Mouse (Mus musculus) kidney, postnatal 0 days (tissue): Measurements from ENCODE around the gene Olfr368. TPM values are rescaled to one million over a fixed set of nuclear protein-coding genes. Genes with fewer than 3 reads are reported as not detected.
A peak's percentile ranks its signal among the peaks of the same experiment; 100 is the strongest.

Source experiments
- ATAC-seq: fragments of 200-750 bp; cut with Nextera tagmentation; replicated peaks from 2 replicates; pipeline ENCODE4 v1.8.0; 2017; ENCODE audit warnings: low read depth, moderate number of reproducible peaks, moderate TSS enrichment, moderate library complexity; ENCODE audit not compliant: low FRiP score
- DNase-seq: peaks from one replicate; pipeline ENCODE4 v3.0.0-alpha.2; 2016; ENCODE audit warnings: low spot score
- H3K27ac ChIP-seq: fragments of 300-500 bp; sonication (generic); 2 replicates; pipeline ENCODE4 v1.5.1; 2014; ENCODE audit warnings: mild to moderate bottlenecking
- H3K27me3 ChIP-seq: fragments of 300-500 bp; sonication (generic); 2 replicates; pipeline ENCODE4 v1.6.1; 2014; ENCODE audit warnings: low read length, mixed read lengths; ENCODE audit not compliant: insufficient read depth
- H3K36me3 ChIP-seq: fragments of 300-500 bp; sonication (generic); 2 replicates; pipeline ENCODE4 v1.6.1; 2014; ENCODE audit warnings: low read length, mixed read lengths; ENCODE audit not compliant: insufficient read depth
- H3K4me1 ChIP-seq: fragments of 300-500 bp; sonication (generic); replicated peaks from 2 replicates; pipeline ENCODE4 v1.6.1; 2014; ENCODE audit warnings: antibody characterized with exemption, low read length, mixed read lengths; ENCODE audit not compliant: insufficient read depth
- H3K4me2 ChIP-seq: fragments of 300-500 bp; sonication (generic); 2 replicates; pipeline ENCODE4 v1.6.1; 2014; ENCODE audit warnings: mild to moderate bottlenecking, low read length, moderate library complexity, mixed read lengths
- H3K4me3 ChIP-seq: fragments of 300-500 bp; sonication (generic); replicated peaks from 2 replicates; pipeline ENCODE4 v1.5.1; 2014; ENCODE audit warnings: low read depth, low read length
- H3K9ac ChIP-seq: fragments of 300-500 bp; sonication (generic); 2 replicates; pipeline ENCODE4 v1.6.1; 2014; ENCODE audit warnings: low read depth, low read length
- H3K9me3 ChIP-seq: fragments of 300-500 bp; sonication (generic); replicated peaks from 2 replicates; pipeline ENCODE4 v1.6.1; 2016; ENCODE audit warnings: low read length, inconsistent platforms, mixed read lengths
- CTCF ChIP-seq: IDR thresholded peaks from 2 replicates; pipeline ENCODE4 v1.5.1; 2016; ENCODE audit warnings: antibody characterized with exemption, low read depth, mild to moderate bottlenecking, moderate library complexity
- WGBS: fragments of 180-500 bp; shearing (Covaris S2); extraction: QIAGEN DNeasy Blood & Tissue Kit; methylation state at CpG from one replicate; pipeline ENCODE4 v1.1.7; 2014; 5-methylcytosine and 5-hydroxymethylcytosine counted together
- polyA plus RNA-seq: library from polyadenylated mRNA; unstranded; fragments of >200 nt; fragmentation: Nextera tagmentation; extraction: Ambion mirVana; gene quantifications from 2 replicates; pipeline ENCODE4 v1.2.1, GENCODE M21; 2015

Olfr368 gene
- polyA plus RNA-seq, 1 experiment from 2014 or later, result not detected

GRCm38 (mm10) chr2:37359908-37360307 lies 33.6 kb downstream of the Olfr368 start:
- no peaks in the 10 kb centered on the region for H3K9me3 ChIP-seq
- H3K4me1 ChIP-seq, result peaks cover 3% of the 10 kb centered on the region; the same call in 1 of the 2 replicates
- peaks cover 16% of the 10 kb centered on the region for H3K36me3 ChIP-seq
- H3K4me2 ChIP-seq, result peak overlapping the region; percentile 74
- DNase-seq, result no peak
- H3K9ac ChIP-seq, result 0 out of 2 replicates have a peak overlapping the region, but pooled peaks have one; percentile 3
- H3K27ac ChIP-seq, result no peak overlapping the region
- ATAC-seq, result no peak
- H3K27me3 ChIP-seq, result no peaks in the 10 kb centered on the region
- no peak for TF ChIP-seq CTCF
- WGBS, result 90% methylated on average over 2 of the region's 2 CpGs
- no peak overlapping the region for H3K4me3 ChIP-seq

- Histone ChIP-seq H3K36me3 (peaks cover 5% of the 10 kb centered on the region; the same call in 1 of the 2 replicates), H3K4me3 (no peak overlapping the region), H3K27me3 (no peaks in the 10 kb centered on the region), H3K9ac (no peak overlapping the region), H3K4me2 (no peak overlapping the region), H3K4me1 (no peaks in the 10 kb centered on the region), H3K27ac (no peak overlapping the region), H3K9me3 (no peaks in the 10 kb centered on the region)
- DNase-seq (no peak), ATAC-seq (no peak)
- TF ChIP-seq CTCF, result no peak
- WGBS, result 84% methylated on average over 2 of the region's 2 CpGs
These were observed 44.3 kb downstream of the Olfr368 start for GRCm38 (mm10) chr2:37370651-37371050.

DNA sequence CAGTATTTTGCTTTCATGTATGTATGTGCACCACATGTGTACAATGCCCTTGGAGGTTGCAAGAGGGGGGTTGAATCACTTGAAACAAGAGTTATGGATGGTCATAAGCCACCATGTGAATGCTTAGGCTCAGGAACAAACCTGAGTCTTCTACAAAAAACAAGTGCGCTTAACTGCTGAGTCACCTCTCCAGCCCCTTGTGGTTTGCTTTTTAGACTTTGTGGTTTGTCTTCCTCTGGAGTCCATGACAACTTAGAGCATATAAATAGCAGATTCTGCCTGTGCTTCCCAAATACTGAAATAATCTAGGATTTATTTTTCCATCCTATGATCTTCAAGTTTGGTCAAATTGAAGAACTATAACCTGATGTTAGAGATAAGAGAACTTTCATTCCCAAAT lies 49.7 kb downstream of the Olfr368 start:
- H3K9ac ChIP-seq, result no peak overlapping the region
- H3K4me1 ChIP-seq, result no peaks in the 10 kb centered on the region
- no peaks in the 10 kb centered on the region for H3K27me3 ChIP-seq
- no peak for ATAC-seq
- no peak overlapping the region for H3K4me2 ChIP-seq
- no peak overlapping the region for H3K4me3 ChIP-seq
- 97% methylated on average over 1 of the region's 1 CpGs for WGBS
- no peak overlapping the region for H3K27ac ChIP-seq
- DNase-seq, result no peak
- peaks cover 12% of the 10 kb centered on the region; the same call in 1 of the 2 replicates for H3K36me3 ChIP-seq
- no peak for TF ChIP-seq CTCF
- H3K9me3 ChIP-seq, result no peaks in the 10 kb centered on the region

- Histone ChIP-seq H3K9ac (no peak overlapping the region), H3K27ac (no peak overlapping the region), H3K4me2 (no peak overlapping the region), H3K36me3 (peaks cover 24% of the 10 kb centered on the region), H3K4me1 (no peaks in the 10 kb centered on the region), H3K4me3 (no peak overlapping the region), H3K27me3 (no peaks in the 10 kb centered on the region), H3K9me3 (no peaks in the 10 kb centered on the region)
- peak; percentile 80 for TF ChIP-seq CTCF
- WGBS, result 67% methylated on average over 2 of the region's 2 CpGs
- no peak for ATAC-seq
- peak; percentile 68 for DNase-seq
These were observed 53.9 kb downstream of the Olfr368 start for GRCm38 (mm10) chr2:37380189-37380588.

Other genes with a start within 250 kb of the Olfr368 start
- not detected in 2 replicates for gene Olfr361, start 237.2 kb upstream of the Olfr368 start, polyA plus RNA-seq
- not detected in 2 replicates for gene Olfr362, start 208.6 kb upstream of the Olfr368 start, polyA plus RNA-seq
- not detected in 2 replicates for gene Olfr364-ps1, start 187.2 kb upstream of the Olfr368 start, polyA plus RNA-seq
- not detected in 2 replicates for gene Olfr365, start 138.3 kb upstream of the Olfr368 start, polyA plus RNA-seq
- not detected in 2 replicates for gene Olfr366, start 114.9 kb upstream of the Olfr368 start, polyA plus RNA-seq
- 50.1 and 51.0 TPM in 2 replicates for gene Pdcl, start 32.8 kb downstream of the Olfr368 start, polyA plus RNA-seq
- gene Rc3h2, start 96.4 kb downstream of the Olfr368 start, polyA plus RNA-seq, result 8.5 and 8.9 TPM in 2 replicates
- 3.5 and 4.8 TPM in 2 replicates for gene Zbtb26, start 116.6 kb downstream of the Olfr368 start, polyA plus RNA-seq
- gene Zbtb6, start 116.7 kb downstream of the Olfr368 start, polyA plus RNA-seq, result 5.0 and 5.3 TPM in 2 replicates
- 28.3 and 30.5 TPM in 2 replicates for gene Rabgap1, start 116.8 kb downstream of the Olfr368 start, polyA plus RNA-seq
- gene Gpr21, start 189.8 kb downstream of the Olfr368 start, polyA plus RNA-seq, result 0.67 and 1.0 TPM in 2 replicates